Mouse (Mus musculus) midbrain, embryonic 15.5 days (tissue): ENCODE results near the gene Ldb2. TPM values are rescaled to one million over a fixed set of nuclear protein-coding genes. Genes with fewer than 3 reads are reported as not detected.

Experiments used
- ATAC-seq: fragments of 200-750 bp; cut with Nextera tagmentation; replicated peaks from 2 replicates; pipeline ENCODE4 v1.8.0; 2017; ENCODE audit warnings: moderate TSS enrichment
- H3K27ac ChIP-seq: fragments of 300-500 bp; sonication (generic); 2 replicates; pipeline ENCODE4 v1.5.1; 2015; ENCODE audit warnings: mild to moderate bottlenecking, inconsistent platforms
- H3K27me3 ChIP-seq: fragments of 300-500 bp; sonication (generic); replicated peaks from 2 replicates; pipeline ENCODE4 v1.6.1; 2015; ENCODE audit warnings: inconsistent platforms
- H3K36me3 ChIP-seq: fragments of 300-500 bp; sonication (generic); replicated peaks from 2 replicates; pipeline ENCODE4 v1.6.1; 2015; ENCODE audit warnings: inconsistent platforms
- H3K4me1 ChIP-seq: fragments of 300-500 bp; sonication (generic); 2 replicates; pipeline ENCODE4 v1.6.1; 2015; ENCODE audit warnings: inconsistent platforms
- H3K4me2 ChIP-seq: fragments of 300-500 bp; sonication (generic); 2 replicates; pipeline ENCODE4 v1.6.1; 2015; ENCODE audit warnings: inconsistent platforms, mild to moderate bottlenecking, moderate library complexity
- H3K4me3 ChIP-seq: fragments of 300-500 bp; sonication (generic); 2 replicates; pipeline ENCODE4 v1.5.1; 2015; ENCODE audit warnings: mild to moderate bottlenecking, inconsistent platforms
- H3K9ac ChIP-seq: fragments of 300-500 bp; sonication (generic); 2 replicates; pipeline ENCODE4 v1.6.1; 2015; ENCODE audit warnings: mild to moderate bottlenecking, inconsistent platforms
- H3K9me3 ChIP-seq: fragments of 300-500 bp; sonication (generic); 2 replicates; pipeline ENCODE4 v1.6.1; 2016; ENCODE audit warnings: inconsistent platforms
- WGBS: fragments of 180-500 bp; shearing (Covaris S2); methylation state at CpG from one replicate; pipeline ENCODE4 v1.1.7; 2015; ENCODE audit warnings: mixed read lengths; 5-methylcytosine and 5-hydroxymethylcytosine counted together
- polyA plus RNA-seq: library from polyadenylated mRNA; unstranded; fragments of >200 nt; fragmentation: Nextera tagmentation; extraction: Ambion mirVana; gene quantifications from 2 replicates; pipeline ENCODE4 v1.2.1, GENCODE M21; 2015

Ldb2 gene
- polyA plus RNA-seq, 1 experiment from 2014 or later: 81.0 TPM

GRCm38 (mm10) chr5:44574681-44575080 lies 224.8 kb downstream of the Ldb2 start:
- Histone ChIP-seq H3K9ac (no peak overlapping the region), H3K4me2 (no peak overlapping the region), H3K27ac (no peak overlapping the region), H3K27me3 (no peaks in the 10 kb centered on the region), H3K4me1 (0 out of 2 replicates have a peak, but pooled peaks cover 3% of the 10 kb centered on the region), H3K9me3 (no peaks in the 10 kb centered on the region), H3K36me3 (no peaks in the 10 kb centered on the region), H3K4me3 (no peak overlapping the region)
- no peak for ATAC-seq
- 94% methylated on average over 1 of the region's 1 CpGs for WGBS

GRCm38 (mm10) chr5:44553765-44554352 lies 245.6 kb downstream of the Ldb2 start:
- Histone ChIP-seq H3K4me3 (no peak overlapping the region), H3K27me3 (no peaks in the 10 kb centered on the region), H3K36me3 (no peaks in the 10 kb centered on the region), H3K9me3 (no peaks in the 10 kb centered on the region), H3K9ac (no peak overlapping the region), H3K4me2 (no peak overlapping the region), H3K27ac (no peak overlapping the region), H3K4me1 (peaks cover 5% of the 10 kb centered on the region; the same call in 1 of the 2 replicates)
- WGBS: 89% methylated on average over 11 of the region's 11 CpGs
- no peak for ATAC-seq

GRCm38 (mm10) chr5:44553155-44553554 lies 246.3 kb downstream of the Ldb2 start:
- Histone ChIP-seq H3K4me3 (no peak overlapping the region), H3K36me3 (no peaks in the 10 kb centered on the region), H3K4me1 (no peaks in the 10 kb centered on the region), H3K27me3 (no peaks in the 10 kb centered on the region), H3K9me3 (no peaks in the 10 kb centered on the region), H3K4me2 (no peak overlapping the region), H3K9ac (no peak overlapping the region), H3K27ac (no peak overlapping the region)
- no peak for ATAC-seq

- H3K4me2 ChIP-seq: no peak overlapping the region
Measured at GRCm38 (mm10) chr5:44552121-44552520, 247.4 kb downstream of the Ldb2 start.

GRCm38 (mm10) chr5:44548468-44548867 lies 251.0 kb downstream of the Ldb2 start:
- 69% methylated on average over 11 of the region's 11 CpGs for WGBS

More at GRCm38 (mm10) chr5:44552121-44552520, 247.4 kb downstream of the Ldb2 start:
- WGBS: 91% methylated on average over 8 of the region's 8 CpGs
- Histone ChIP-seq H3K36me3 (no peaks in the 10 kb centered on the region), H3K27ac (no peak overlapping the region), H3K9me3 (no peaks in the 10 kb centered on the region), H3K27me3 (no peaks in the 10 kb centered on the region), H3K4me3 (no peak overlapping the region), H3K4me1 (no peaks in the 10 kb centered on the region), H3K9ac (no peak overlapping the region)
- ATAC-seq: no peak

GRCm38 (mm10) chr5:44543472-44544132 lies 255.9 kb downstream of the Ldb2 start:
- no peak overlapping the region for H3K4me3 ChIP-seq
- no peak overlapping the region for H3K27ac ChIP-seq
- WGBS: 92% methylated on average over 2 of the region's 2 CpGs
- no peak for ATAC-seq
- peaks cover 16% of the 10 kb centered on the region for H3K4me1 ChIP-seq
- H3K27me3 ChIP-seq: no peaks in the 10 kb centered on the region
- H3K9me3 ChIP-seq: no peaks in the 10 kb centered on the region
- no peaks in the 10 kb centered on the region for H3K36me3 ChIP-seq
- no peak overlapping the region for H3K4me2 ChIP-seq
- no peak overlapping the region for H3K9ac ChIP-seq

More at GRCm38 (mm10) chr5:44548468-44548867, 251.0 kb downstream of the Ldb2 start:
- no peaks in the 10 kb centered on the region for H3K9me3 ChIP-seq
- H3K4me1 ChIP-seq: no peaks in the 10 kb centered on the region
- 0 out of 2 replicates have a peak overlapping the region, but pooled peaks have one; percentile 11 for H3K27ac ChIP-seq
- H3K4me3 ChIP-seq: no peak overlapping the region
- ATAC-seq: no peak
- H3K9ac ChIP-seq: no peak overlapping the region
- H3K27me3 ChIP-seq: no peaks in the 10 kb centered on the region
- H3K36me3 ChIP-seq: no peaks in the 10 kb centered on the region
- no peak overlapping the region for H3K4me2 ChIP-seq

GRCm38 (mm10) chr5:44541748-44542147 lies 257.7 kb downstream of the Ldb2 start:
- Histone ChIP-seq H3K4me2 (no peak overlapping the region), H3K27ac (no peak overlapping the region), H3K9ac (no peak overlapping the region), H3K36me3 (no peaks in the 10 kb centered on the region), H3K9me3 (no peaks in the 10 kb centered on the region), H3K4me3 (no peak overlapping the region), H3K4me1 (peaks cover 25% of the 10 kb centered on the region), H3K27me3 (no peaks in the 10 kb centered on the region)
- 94% methylated on average over 9 of the region's 9 CpGs for WGBS
- ATAC-seq: no peak

- Histone ChIP-seq H3K4me3 (no peak overlapping the region), H3K4me2 (no peak overlapping the region), H3K4me1 (peaks cover 27% of the 10 kb centered on the region), H3K9me3 (no peaks in the 10 kb centered on the region), H3K27ac (peak overlapping the region; percentile 72), H3K36me3 (no peaks in the 10 kb centered on the region), H3K27me3 (no peaks in the 10 kb centered on the region), H3K9ac (no peak overlapping the region)
- WGBS: 14% methylated on average over 2 of the region's 2 CpGs
- ATAC-seq: 0 out of 2 replicates have a peak, but pooled peaks have one; percentile 19
Measured at GRCm38 (mm10) chr5:44538687-44539086, 260.8 kb downstream of the Ldb2 start.

GRCm38 (mm10) chr5:44538000-44538395 lies 261.5 kb downstream of the Ldb2 start:
- no peaks in the 10 kb centered on the region for H3K27me3 ChIP-seq
- peaks cover 27% of the 10 kb centered on the region for H3K4me1 ChIP-seq
- ATAC-seq: peak; percentile 96
- H3K27ac ChIP-seq: peak overlapping the region; percentile 67
- H3K4me2 ChIP-seq: no peak overlapping the region; the same call in 1 of the 2 replicates
- no peaks in the 10 kb centered on the region for H3K9me3 ChIP-seq
- no peaks in the 10 kb centered on the region for H3K36me3 ChIP-seq
- no peak overlapping the region for H3K9ac ChIP-seq
- H3K4me3 ChIP-seq: no peak overlapping the region
- 4% methylated on average over 5 of the region's 5 CpGs for WGBS

- H3K36me3 ChIP-seq: no peaks in the 10 kb centered on the region
- no peaks in the 10 kb centered on the region for H3K27me3 ChIP-seq
- peak; percentile 40; the same call in 1 of the 2 replicates for ATAC-seq
- no peak overlapping the region for H3K9ac ChIP-seq
- peaks cover 27% of the 10 kb centered on the region for H3K4me1 ChIP-seq
- H3K4me3 ChIP-seq: no peak overlapping the region
- H3K27ac ChIP-seq: peak overlapping the region; percentile 85
- H3K4me2 ChIP-seq: no peak overlapping the region; the same call in 1 of the 2 replicates
- no peaks in the 10 kb centered on the region for H3K9me3 ChIP-seq
- 26% methylated on average over 5 of the region's 5 CpGs for WGBS
Measured at GRCm38 (mm10) chr5:44537316-44537999, 262.0 kb downstream of the Ldb2 start.

GRCm38 (mm10) chr5:44529466-44529865 lies 270.0 kb downstream of the Ldb2 start:
- no peak overlapping the region for H3K27ac ChIP-seq
- no peak overlapping the region for H3K4me3 ChIP-seq
- no peak for ATAC-seq
- H3K9ac ChIP-seq: no peak overlapping the region
- no peak overlapping the region for H3K4me2 ChIP-seq
- H3K4me1 ChIP-seq: no peaks in the 10 kb centered on the region
- 68% methylated on average over 3 of the region's 3 CpGs for WGBS
- no peaks in the 10 kb centered on the region for H3K27me3 ChIP-seq
- H3K9me3 ChIP-seq: no peaks in the 10 kb centered on the region
- H3K36me3 ChIP-seq: no peaks in the 10 kb centered on the region

- ATAC-seq: no peak
- H3K27ac ChIP-seq: no peak overlapping the region
- H3K9me3 ChIP-seq: no peaks in the 10 kb centered on the region
- no peaks in the 10 kb centered on the region for H3K36me3 ChIP-seq
- WGBS: 70% methylated on average over 1 of the region's 1 CpGs
- H3K27me3 ChIP-seq: no peaks in the 10 kb centered on the region
- H3K9ac ChIP-seq: no peak overlapping the region
- H3K4me2 ChIP-seq: no peak overlapping the region
- H3K4me1 ChIP-seq: no peaks in the 10 kb centered on the region
- H3K4me3 ChIP-seq: no peak overlapping the region
Measured at GRCm38 (mm10) chr5:44529001-44529400, 270.5 kb downstream of the Ldb2 start.
